Mouse (Mus musculus) erythroblast, embryonic 14.5 days (primary cell): ENCODE data around the gene Psenen.

Source experiments
- GATA1 ChIP-seq: IDR thresholded peaks from 2 replicates; pipeline ENCODE4 v1.6.1; 2012; ENCODE audit warnings: low read length, inconsistent platforms, mixed read lengths
- TAL1 ChIP-seq: IDR thresholded peaks from 3 replicates; pipeline ENCODE4 v1.6.1; 2012; ENCODE audit warnings: low read length, inconsistent platforms, mixed read lengths

DNA sequence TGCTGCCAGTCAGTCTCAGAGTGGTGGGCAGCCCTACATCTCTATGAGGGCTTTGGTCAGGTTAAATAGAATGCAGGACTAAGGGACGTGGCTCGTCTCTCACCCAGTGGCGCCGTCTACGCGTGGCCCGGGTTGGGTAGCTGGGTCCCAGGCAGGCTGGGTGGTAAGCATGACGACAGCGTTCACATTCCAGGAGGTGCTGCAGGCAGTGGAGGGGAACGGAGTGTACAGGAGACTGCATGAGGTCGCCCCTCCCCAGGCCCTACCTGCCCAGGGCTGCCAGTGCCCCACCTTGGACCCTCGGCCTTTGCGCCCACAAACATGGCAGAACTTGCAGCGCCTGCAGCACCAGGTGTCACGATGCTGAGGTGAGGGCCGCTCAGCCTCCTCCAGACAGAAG, 18.1 kb upstream of the Psenen start:
- TF ChIP-seq GATA1 (no peak), TAL1 (no peak)
